Mouse (Mus musculus) megakaryocyte-erythroid progenitor cell, adult 5-6 weeks (primary cell): ENCODE data around the gene Ociad1. TPM values are rescaled to one million over a fixed set of nuclear protein-coding genes. Genes with fewer than 3 reads are reported as not detected.

Source experiments
- ATAC-seq: replicated peaks from 2 replicates; pipeline ENCODE4 v1.8.0; 2016; ENCODE audit warnings: mild to moderate bottlenecking, inconsistent platforms; ENCODE audit not compliant: severe bottlenecking, poor library complexity, low FRiP score, low TSS enrichment
- total RNA-seq, 2 experiments: library from RNA; stranded (forward) in 1 of 2; stranded (reverse) in 1 of 2; fragments of 200-1000, 215-1000 nt in 1 of 2; fragments of >200 nt in 1 of 2; fragmentation: Nextera tagmentation in 1 of 2; gene quantifications; 2 replicates each; pipeline ENCODE4 v1.2.3; 2014 to 2017

Gene Ociad1
- total RNA-seq, 2 experiments from 2014 or later: 192 to 270 TPM

DNA sequence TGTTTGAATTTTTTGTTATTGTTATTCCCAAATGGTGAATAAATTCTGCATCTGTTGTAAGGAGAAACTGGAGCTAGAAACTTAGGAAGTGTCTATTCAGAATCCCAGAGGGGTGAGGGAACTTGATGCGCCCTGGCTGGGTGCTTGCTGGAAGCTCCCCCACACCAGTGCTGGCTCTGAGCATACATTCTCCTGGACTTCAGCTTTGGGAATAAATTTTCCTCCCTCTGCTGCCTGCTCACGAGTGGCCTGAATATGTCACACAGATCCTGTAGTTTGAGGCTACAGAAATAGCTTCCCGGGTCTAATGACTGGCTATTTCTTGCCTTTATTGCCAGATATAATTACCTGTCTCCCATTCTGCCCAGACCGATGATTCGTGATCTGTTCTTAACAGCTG lies 70.2 kb downstream of the Ociad1 start:
- no peak for ATAC-seq

Other genes starting within 250 kb of the Ociad1 start
- gene Fryl, start 36.2 kb upstream of the Ociad1 start, total RNA-seq (2014; fragmentation: Nextera tagmentation): 96.9 and 132 TPM in 2 replicates
- gene Fryl, start 36.2 kb upstream of the Ociad1 start, total RNA-seq (2017): 45.9 and 90.8 TPM in 2 replicates
- 2.5 and 14.8 TPM in 2 replicates for gene Ociad2, start 48.2 kb downstream of the Ociad1 start, total RNA-seq (2014; fragmentation: Nextera tagmentation)
- gene Ociad2, start 48.2 kb downstream of the Ociad1 start, total RNA-seq (2017): 4.7 and 8.1 TPM in 2 replicates
- not detected in 2 replicates for gene Cwh43, start 113.3 kb downstream of the Ociad1 start, total RNA-seq (2014; fragmentation: Nextera tagmentation)
- not detected in 2 replicates for gene Cwh43, start 113.3 kb downstream of the Ociad1 start, total RNA-seq (2017)
- gene Dcun1d4, start 188.2 kb downstream of the Ociad1 start, total RNA-seq (2014; fragmentation: Nextera tagmentation): 8.2 and 9.3 TPM in 2 replicates
- gene Dcun1d4, start 188.2 kb downstream of the Ociad1 start, total RNA-seq (2017): 6.2 and 13.4 TPM in 2 replicates